Mouse (Mus musculus): ENCODE measurements around the gene Capn8.

Capn8 gene

DNA sequence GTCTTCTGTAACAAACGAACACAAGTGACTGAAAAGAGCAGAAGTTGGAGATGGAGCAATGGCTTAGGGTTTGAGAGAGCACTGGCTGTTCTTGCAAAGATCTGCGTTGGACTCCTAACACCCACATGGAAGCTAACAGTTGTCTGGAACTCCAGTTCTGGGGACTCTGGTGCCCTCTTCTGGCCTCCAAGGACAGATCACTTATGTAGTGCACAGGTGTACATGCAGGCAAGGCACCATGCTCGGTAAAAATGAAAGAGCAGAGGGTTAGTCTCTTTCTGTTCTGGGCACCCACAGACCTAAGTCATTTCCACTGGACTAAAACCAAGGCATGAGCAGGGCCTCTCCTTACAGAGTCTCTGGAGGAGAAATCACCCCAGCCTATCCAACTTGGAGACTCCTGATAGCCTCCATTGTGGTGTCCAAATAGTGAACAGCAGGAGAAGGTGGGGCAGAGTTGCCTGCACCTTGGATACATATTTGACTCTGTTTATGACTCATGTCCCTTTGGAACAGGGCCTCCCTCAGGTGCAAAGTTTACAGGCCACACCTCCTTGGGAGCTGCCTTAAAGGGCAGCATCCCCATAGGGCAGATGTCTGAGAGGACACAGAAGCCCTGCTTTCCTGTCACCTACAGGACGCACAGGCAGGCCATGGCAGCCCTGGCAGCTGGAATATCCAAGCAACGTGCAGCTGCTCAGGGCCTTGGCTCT, at the start of gene Capn8:
Capn8 (plus strand) TSS at position 600 of the 713 bp plus-strand sequence.
- DNase-seq (ENCODE audit: extremely low spot score, low spot score): no peak

- peak; percentile 84 for DNase-seq (ENCODE audit: extremely low spot score, low spot score)
These were observed 47.8 kb upstream of the Capn8 start, which contains the start of gene Capn2 for GRCm38 (mm10) chr1:182516758-182517676. Gene Capn2 (minus strand): TSS chr1:182517608.

DNA sequence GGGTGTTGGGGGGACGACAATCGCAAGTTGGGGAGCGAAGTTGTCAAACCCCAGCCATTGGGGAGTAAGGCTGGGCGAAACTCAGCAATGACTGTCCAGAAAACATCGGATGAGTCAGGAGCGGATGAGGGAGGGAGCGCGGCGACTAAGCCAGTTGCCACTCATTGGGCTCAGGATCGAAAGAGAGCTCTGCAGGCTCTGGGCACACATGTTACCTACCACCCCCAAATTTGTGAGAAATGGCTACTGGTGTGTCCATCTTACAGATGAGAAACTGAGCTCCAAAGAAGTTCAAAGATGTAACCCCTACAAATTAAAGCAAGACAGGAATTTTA, 47.2 kb upstream of the Capn8 start:
- DNase-seq (ENCODE audit: extremely low spot score, low spot score): no peak

- DNase-seq (ENCODE audit: extremely low spot score, low spot score): no peak
These were observed 46.6 kb upstream of the Capn8 start for GRCm38 (mm10) chr1:182518143-182518680.

DNA sequence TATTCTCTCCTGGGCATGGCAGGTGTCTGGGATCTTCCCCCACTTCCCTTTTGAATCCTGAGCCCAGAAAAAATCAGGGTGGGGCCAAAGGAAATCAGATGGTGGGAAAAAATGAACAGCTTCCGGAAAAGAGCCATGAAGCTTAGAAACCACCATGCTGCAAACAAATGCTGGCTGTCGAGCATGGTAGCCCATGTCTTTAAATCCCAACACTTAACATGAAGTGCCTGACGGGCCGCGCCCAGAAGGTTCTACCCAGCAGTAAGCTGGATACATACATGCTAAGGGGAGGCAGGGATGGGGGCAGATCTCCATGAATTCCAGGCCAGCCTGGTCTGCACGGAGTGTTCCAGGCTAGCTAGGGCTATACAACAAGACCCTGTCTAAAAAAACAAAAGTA, 46.0 kb upstream of the Capn8 start:
- no peak for DNase-seq (ENCODE audit: extremely low spot score, low spot score)

DNA sequence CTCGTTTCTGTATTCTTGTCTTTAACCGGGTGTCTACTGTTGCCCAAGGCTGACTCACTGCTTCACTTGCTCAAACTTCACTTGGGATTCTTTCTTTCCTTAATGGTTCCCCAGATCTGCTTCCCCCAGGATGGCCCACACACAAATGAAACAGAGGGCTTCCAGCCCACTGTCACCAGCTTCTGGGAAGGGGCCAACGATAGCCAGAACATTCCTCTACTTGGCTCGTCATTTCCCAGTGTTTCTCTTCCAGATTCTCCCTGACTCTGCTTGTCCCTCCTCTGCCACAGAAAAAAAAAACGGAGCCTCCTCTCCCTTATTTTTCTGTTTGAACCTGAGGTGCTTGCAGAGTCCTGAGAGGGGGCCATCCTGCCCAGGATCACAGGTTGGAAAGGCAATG, 45.5 kb upstream of the Capn8 start:
- DNase-seq (ENCODE audit: extremely low spot score, low spot score): no peak

- DNase-seq (ENCODE audit: extremely low spot score, low spot score): peak; percentile 38
These were observed 44.5 kb upstream of the Capn8 start for GRCm38 (mm10) chr1:182520091-182520937.

- DNase-seq (ENCODE audit: extremely low spot score, low spot score): no peak
These were observed 43.8 kb upstream of the Capn8 start for GRCm38 (mm10) chr1:182520938-182521500.

DNA sequence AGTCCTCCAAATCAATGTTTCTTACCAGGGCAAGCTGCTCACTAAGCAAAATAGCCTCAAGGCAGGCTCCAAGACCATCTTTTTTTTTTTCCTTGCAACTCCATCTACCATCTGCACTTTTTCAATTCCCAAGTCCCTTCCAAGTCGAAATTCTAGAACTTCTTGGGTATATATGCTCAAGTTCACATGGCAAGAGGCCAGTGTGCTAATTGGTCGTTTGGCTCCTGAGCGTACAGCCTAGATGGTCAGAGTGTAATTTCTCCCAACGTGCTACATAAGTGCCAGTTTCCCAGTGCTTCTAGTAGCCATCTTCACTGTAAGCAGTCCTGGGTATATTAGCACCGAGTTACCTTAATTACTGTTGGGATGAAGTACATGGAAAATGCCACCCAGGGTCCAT, 41.8 kb upstream of the Capn8 start:
- no peak for DNase-seq (ENCODE audit: extremely low spot score, low spot score)

DNA sequence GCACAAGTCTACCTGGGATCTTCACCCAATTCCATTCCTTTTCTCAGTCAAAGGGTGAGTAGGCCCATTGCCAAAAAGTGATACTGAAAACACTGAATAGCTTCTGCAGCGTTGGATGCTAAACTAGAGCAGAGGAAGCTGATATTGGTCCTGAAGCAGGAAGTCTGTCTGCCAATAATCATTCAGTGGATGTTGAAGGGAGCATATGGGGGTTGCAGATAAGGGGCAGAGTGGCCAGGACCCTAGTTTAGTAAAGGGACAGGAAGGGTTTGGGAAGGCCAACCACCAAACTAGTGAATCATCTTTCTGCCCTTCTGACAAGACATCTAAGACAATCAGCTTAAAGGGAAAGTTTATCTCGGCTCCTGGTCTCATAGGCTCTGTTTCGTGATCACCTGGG, 41.1 kb upstream of the Capn8 start:
- no peak for DNase-seq (ENCODE audit: extremely low spot score, low spot score)

GRCm38 (mm10) chr1:182525601-182526000, 39.2 kb upstream of the Capn8 start:
- no peak for DNase-seq (ENCODE audit: extremely low spot score, low spot score)

- DNase-seq (ENCODE audit: extremely low spot score, low spot score): no peak
These were observed 37.5 kb upstream of the Capn8 start for GRCm38 (mm10) chr1:182527261-182527766.

DNA sequence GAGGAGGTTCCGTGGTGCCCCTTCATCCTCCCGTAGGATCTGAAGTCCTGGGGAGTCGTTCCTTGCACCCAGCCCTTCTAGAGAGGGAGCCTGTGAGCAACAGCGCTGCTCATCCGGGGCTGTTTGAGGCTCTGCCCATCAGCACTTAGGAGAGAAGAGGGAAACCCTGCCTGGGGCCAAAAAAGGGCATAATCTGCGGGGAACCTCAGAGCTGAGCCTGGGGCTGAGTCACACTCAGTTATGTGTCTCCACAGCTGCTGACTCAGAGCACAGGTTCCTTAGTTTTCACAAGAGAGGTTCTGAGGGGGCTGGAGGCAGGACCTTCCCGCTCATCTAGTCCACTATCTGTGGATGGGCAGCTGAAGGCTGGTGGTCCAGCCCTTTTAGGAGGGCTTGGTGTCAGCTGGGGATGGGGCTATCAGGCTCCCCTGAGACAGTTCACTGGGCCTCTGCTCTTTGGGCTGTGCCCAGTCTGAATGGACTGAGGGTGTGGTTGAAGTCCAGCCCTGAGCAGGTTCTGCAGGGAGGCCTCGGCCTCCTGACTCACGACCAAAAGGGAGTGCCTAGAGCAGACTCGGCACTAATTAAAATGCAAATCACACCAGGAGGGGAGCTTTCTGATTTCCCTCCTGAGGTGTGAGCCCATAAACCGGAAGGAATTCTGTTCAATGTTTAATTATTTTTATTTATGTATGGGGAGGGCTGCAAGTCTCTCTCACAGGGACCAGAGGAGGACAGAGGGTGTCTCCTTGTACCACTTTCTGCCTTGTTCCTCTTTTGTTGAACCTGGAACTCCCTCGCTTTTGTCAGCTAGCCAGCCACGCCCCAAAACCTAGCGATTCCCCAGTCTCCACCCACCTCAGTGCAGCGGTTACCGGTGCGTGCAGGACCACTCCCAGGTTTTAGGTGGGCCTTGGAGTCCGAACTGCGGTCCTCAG, 36.6 kb upstream of the Capn8 start:
- DNase-seq (ENCODE audit: extremely low spot score, low spot score): no peak

DNA sequence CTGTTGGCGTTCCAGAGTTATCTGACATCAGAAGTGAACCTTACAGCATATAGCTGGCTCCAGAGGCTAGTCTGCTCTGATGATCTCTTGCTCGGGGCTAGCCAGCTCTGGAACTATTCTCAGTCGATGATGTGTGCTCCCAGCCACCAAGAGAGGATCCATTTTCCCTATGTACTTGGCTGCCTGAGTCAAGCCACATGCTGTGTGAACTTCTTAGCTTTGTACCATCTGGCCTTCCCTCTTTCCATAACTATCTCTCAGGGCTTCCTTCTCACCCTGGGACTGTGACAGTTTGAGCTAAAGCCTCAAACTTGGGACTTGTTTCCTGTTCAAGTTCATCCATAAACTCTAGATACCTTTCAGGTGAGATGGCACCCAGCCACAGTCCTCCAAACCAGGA, 31.2 kb upstream of the Capn8 start:
- no peak for DNase-seq (ENCODE audit: extremely low spot score, low spot score)

GRCm38 (mm10) chr1:182535080-182535481, 29.7 kb upstream of the Capn8 start:
- DNase-seq (ENCODE audit: extremely low spot score, low spot score): no peak

DNA sequence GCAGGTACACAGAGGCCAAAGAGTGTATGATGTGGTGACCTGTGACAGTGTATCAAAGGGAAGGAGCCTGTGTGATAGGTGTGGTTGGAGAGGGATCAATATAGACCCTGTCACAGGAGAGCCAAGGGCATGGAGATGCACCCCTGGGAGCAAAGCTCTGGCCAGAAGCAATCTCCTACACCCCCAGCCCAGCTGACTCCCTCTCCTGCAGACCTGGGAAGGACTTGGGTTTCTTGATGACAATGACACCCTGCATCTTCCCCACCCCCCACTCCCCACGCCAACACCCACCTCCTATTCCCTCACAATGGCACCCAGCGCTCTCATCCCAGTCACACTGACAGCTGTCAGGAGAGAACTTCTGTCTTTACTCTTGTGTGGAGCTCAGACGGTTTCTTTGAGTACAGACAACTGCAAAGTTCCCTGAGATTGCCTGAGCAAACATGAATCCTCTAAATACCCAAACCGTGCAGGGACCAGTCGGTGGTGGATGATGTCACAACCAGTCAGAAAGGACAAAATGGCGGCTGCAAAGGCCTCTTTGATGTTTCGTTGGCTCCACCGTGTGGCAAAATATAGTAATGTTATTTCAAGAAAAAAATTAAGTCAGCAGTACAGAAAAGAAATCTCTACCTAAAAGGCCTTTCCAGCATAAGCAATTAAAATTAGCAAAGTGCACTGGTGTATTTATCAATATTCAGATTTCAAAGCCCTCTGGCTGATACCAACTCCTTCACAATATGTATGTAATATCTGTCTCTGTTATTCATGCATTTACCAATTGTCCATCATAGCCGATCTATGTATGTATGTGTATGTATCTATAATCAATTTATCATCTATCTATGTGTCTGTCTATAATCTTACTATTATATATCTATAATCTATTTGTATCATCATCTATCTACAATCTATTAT, 25.5 kb upstream of the Capn8 start:
- DNase-seq (ENCODE audit: extremely low spot score, low spot score): peak; percentile 63

DNA sequence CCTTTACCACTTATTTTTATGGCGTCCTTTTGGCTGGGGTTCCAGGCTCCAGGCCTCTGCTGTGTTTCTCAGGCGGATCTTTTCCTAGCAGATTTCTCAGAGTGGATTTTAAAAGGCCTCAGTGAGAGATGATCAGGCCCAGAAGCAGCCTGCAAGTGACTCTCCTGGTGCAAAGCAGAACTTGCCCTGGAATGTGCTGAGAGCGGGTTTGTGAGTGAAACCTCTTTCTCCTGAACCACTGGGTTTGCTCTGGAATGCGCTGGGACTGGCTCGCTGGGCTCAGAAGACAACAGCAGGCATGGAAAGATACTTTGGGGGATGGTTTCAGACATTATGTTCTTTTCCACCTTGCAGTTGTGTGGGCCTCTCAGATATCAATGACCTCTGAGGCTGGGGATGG, 22.7 kb upstream of the Capn8 start:
- DNase-seq (ENCODE audit: extremely low spot score, low spot score): no peak

GRCm38 (mm10) chr1:182543136-182543535, 21.7 kb upstream of the Capn8 start:
- no peak for DNase-seq (ENCODE audit: extremely low spot score, low spot score)

- DNase-seq (ENCODE audit: extremely low spot score, low spot score): no peak
These were observed 20.9 kb upstream of the Capn8 start for GRCm38 (mm10) chr1:182543906-182544305.
